Mouse (Mus musculus) forebrain, embryonic 13.5 days (tissue): ENCODE data around the gene Dgke. TPM values are rescaled to one million over a fixed set of nuclear protein-coding genes. Genes with fewer than 3 reads are reported as not detected.
"Not testable (repeated sequence)": the region's sequence is repeated elsewhere in the genome, so short reads cannot be mapped to it uniquely, and the experiment has no call there.

Source experiments
- ATAC-seq: fragments of 200-750 bp; cut with Nextera tagmentation; 2 replicates; pipeline ENCODE4 v1.8.0; 2017
- H3K27ac ChIP-seq: fragments of 300-500 bp; sonication (generic); 2 replicates; pipeline ENCODE4 v1.5.1; 2015; ENCODE audit warnings: inconsistent platforms, mild to moderate bottlenecking, moderate library complexity
- H3K27me3 ChIP-seq: fragments of 300-500 bp; sonication (generic); 2 replicates; pipeline ENCODE4 v1.6.1; 2015; ENCODE audit warnings: mild to moderate bottlenecking, inconsistent platforms
- H3K36me3 ChIP-seq: fragments of 300-500 bp; sonication (generic); 2 replicates; pipeline ENCODE4 v1.6.1; 2015; ENCODE audit warnings: mild to moderate bottlenecking, inconsistent platforms; ENCODE audit not compliant: poor library complexity, severe bottlenecking
- H3K4me1 ChIP-seq: fragments of 300-500 bp; sonication (generic); 2 replicates; pipeline ENCODE4 v1.6.1; 2015; ENCODE audit warnings: inconsistent platforms
- H3K4me2 ChIP-seq: fragments of 300-500 bp; sonication (generic); 2 replicates; pipeline ENCODE4 v1.6.1; 2015; ENCODE audit warnings: inconsistent platforms, mild to moderate bottlenecking, moderate library complexity
- H3K4me3 ChIP-seq: fragments of 300-500 bp; sonication (generic); 2 replicates; pipeline ENCODE4 v1.5.1; 2015; ENCODE audit warnings: mild to moderate bottlenecking, inconsistent platforms
- H3K9ac ChIP-seq: fragments of 300-500 bp; sonication (generic); 2 replicates; pipeline ENCODE4 v1.6.1; 2015; ENCODE audit warnings: mild to moderate bottlenecking, inconsistent platforms
- H3K9me3 ChIP-seq: fragments of 300-500 bp; sonication (generic); replicated peaks from 2 replicates; pipeline ENCODE4 v1.6.1; 2016; ENCODE audit warnings: inconsistent platforms
- WGBS: fragments of 180-500 bp; shearing (Covaris S2); methylation state at CpG from one replicate; pipeline ENCODE4 v1.1.7; 2015; 5-methylcytosine and 5-hydroxymethylcytosine counted together
- polyA plus RNA-seq: library from polyadenylated mRNA; unstranded; fragments of >200 nt; fragmentation: Nextera tagmentation; extraction: Ambion mirVana; gene quantifications from 2 replicates; pipeline ENCODE4 v1.2.1, GENCODE M21; 2015

Gene Dgke
- 8.7 and 9.9 TPM in 2 replicates for polyA plus RNA-seq

DNA sequence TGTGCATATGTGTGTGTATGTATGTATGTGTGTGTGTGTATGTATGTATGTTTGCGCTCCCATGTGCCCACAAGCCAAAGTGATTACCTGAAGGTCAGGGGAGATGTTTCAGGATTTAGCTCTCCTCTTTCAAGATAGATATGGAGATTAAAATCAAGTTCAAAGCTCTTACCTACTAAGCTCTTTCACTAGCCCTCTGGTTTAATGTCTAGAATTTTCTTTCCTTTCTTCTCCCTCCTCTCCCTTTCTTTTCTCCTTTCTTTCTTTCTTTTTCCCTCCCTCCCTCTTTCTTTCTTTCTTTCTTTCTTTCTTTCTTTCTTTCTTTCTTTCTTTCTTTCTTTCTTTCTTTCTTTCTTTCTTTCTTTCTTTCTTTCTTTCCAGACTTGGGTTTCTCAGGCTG is at the start of gene Dgke:
TSS of gene Dgke (minus strand) at position 101 of the 400 bp plus-strand sequence.
- no peak within 1 kb of the TSS for H3K9ac ChIP-seq
- no peaks in the 10 kb centered on the region for H3K9me3 ChIP-seq
- no peak within 1 kb of the TSS for H3K27ac ChIP-seq
- H3K4me1 ChIP-seq = no peaks in the 10 kb centered on the region
- 92% methylated on average over 1 of the region's 1 CpGs for WGBS
- no peak for ATAC-seq
- H3K27me3 ChIP-seq = no peaks in the 10 kb centered on the region
- H3K4me2 ChIP-seq = no peak within 1 kb of the TSS
- H3K36me3 ChIP-seq = no peaks in the 10 kb centered on the region
- no peak within 1 kb of the TSS for H3K4me3 ChIP-seq

GRCm38 (mm10) chr11:89107180-89107807 is 40.6 kb upstream of the Dgke start:
- H3K4me2 ChIP-seq = no peak overlapping the region
- no peaks in the 10 kb centered on the region for H3K36me3 ChIP-seq
- ATAC-seq = no peak
- no peak overlapping the region for H3K27ac ChIP-seq
- H3K9ac ChIP-seq = no peak overlapping the region
- H3K4me3 ChIP-seq = no peak overlapping the region
- H3K4me1 ChIP-seq = no peaks in the 10 kb centered on the region
- 36% methylated on average over 12 of the region's 12 CpGs for WGBS
- no peaks in the 10 kb centered on the region for H3K27me3 ChIP-seq
- no peaks in the 10 kb centered on the region for H3K9me3 ChIP-seq

DNA sequence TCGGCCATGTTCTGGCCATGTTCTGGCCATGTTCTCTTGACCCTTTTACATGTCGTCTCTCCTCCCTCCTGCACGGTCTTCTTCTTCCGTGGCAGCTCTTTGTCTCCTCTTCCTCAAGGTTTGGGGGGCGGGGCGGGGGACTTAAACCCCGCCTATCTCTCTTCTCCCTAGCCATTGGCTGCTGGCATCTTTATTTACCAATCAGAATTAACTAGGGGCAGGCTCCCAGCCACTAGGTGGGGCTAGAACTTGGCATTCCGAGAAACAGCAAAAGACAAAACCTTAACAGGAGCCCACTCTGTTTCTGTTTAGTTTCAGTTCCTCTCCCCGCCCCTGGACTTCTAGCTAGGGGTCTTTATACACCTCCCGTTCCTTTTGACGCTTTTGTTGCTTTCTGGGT is 39.2 kb upstream of the Dgke start:
- Histone ChIP-seq H3K4me3 (no peak overlapping the region), H3K9me3 (no peaks in the 10 kb centered on the region), H3K4me2 (no peak overlapping the region), H3K36me3 (no peaks in the 10 kb centered on the region), H3K27me3 (no peaks in the 10 kb centered on the region), H3K27ac (no peak overlapping the region), H3K9ac (no peak overlapping the region), H3K4me1 (peaks cover 3% of the 10 kb centered on the region)
- WGBS = 86% methylated on average over 11 of the region's 11 CpGs
- no peak for ATAC-seq

DNA sequence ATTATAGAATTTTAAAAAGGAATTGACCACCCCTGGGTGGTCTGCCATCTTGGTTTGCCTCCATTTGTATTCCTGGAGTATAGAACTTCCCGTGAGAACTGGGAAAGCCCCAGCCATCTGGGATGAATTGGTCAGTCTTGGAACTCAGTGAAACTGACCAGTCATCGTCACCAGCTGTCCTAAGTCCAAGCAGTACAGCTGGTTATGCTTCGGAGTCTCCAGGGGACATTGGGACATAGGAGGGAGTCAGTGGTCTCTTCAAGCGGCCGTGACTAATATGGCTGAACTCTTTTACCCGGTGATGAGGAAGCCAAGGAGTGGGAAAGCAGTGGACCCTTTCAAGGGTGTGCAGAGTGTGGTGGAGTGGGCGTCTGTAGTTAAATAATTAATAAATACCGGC is 38.6 kb upstream of the Dgke start:
- H3K4me1 ChIP-seq = peaks cover 6% of the 10 kb centered on the region
- H3K4me3 ChIP-seq = no peak overlapping the region
- no peaks in the 10 kb centered on the region for H3K27me3 ChIP-seq
- H3K9me3 ChIP-seq = no peaks in the 10 kb centered on the region
- H3K27ac ChIP-seq = no peak overlapping the region
- 95% methylated on average over 8 of the region's 8 CpGs for WGBS
- ATAC-seq = no peak
- no peaks in the 10 kb centered on the region for H3K36me3 ChIP-seq
- H3K4me2 ChIP-seq = no peak overlapping the region
- H3K9ac ChIP-seq = no peak overlapping the region

DNA sequence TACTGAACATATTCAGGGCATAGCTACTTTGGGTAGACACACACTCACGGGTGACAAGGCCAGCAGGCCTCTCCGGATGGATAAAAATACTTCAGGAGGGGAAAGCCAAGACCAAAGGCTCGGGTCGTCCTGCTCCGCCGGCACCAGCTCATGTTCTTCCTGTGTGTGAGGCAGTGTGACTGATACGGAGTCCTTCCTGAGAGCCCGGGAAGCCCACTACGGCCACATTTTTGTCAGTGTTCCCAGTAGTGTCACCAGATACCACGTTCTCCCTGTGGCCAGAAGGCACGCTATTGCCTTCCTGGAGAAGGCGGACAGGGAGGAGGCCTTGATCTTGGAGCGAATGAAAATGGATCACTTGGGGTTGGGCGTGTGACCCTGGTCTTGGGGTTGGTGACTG is 36.5 kb upstream of the Dgke start:
- ATAC-seq = no peak
- Histone ChIP-seq H3K27ac (no peak overlapping the region), H3K27me3 (no peaks in the 10 kb centered on the region), H3K4me2 (no peak overlapping the region), H3K9ac (no peak overlapping the region), H3K4me3 (no peak overlapping the region), H3K9me3 (no peaks in the 10 kb centered on the region), H3K4me1 (peaks cover 6% of the 10 kb centered on the region), H3K36me3 (no peaks in the 10 kb centered on the region)
- 88% methylated on average over 14 of the region's 14 CpGs for WGBS

DNA sequence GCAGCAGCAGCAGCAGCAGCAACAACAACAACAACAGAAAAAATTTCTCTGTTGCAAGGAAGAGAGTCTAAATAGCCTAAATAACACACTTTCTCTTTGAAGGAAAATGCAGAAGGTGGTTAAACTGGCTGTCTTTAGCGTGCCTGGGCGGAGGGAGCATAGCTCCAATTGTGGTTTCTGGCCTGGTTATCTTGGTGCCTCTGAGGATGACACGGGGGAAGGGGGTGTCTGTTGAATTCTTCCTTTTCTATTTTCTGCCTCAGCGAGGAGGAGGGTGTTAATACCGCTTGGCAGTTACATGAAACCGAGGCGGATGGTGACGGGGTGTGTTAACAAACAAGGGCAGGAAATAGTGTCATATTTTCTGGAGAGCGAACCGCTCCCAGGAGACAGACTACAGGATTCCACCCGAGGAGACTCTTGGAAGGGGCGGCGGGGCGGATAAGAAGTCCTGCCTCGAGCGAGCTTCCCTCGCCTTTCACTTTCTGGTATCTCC is 34.2 kb upstream of the Dgke start:
- H3K36me3 ChIP-seq = no peaks in the 10 kb centered on the region
- peak overlapping the region; percentile 38 for H3K9ac ChIP-seq
- H3K9me3 ChIP-seq = no peaks in the 10 kb centered on the region
- 0 out of 2 replicates have a peak, but pooled peaks have one; percentile 21 for ATAC-seq
- H3K4me1 ChIP-seq = peaks cover 6% of the 10 kb centered on the region
- peak overlapping the region; percentile 21; the same call in 1 of the 2 replicates for H3K4me3 ChIP-seq
- peak overlapping the region; percentile 54 for H3K4me2 ChIP-seq
- H3K27ac ChIP-seq = no peak overlapping the region; the same call in 1 of the 2 replicates
- WGBS = 36% methylated on average over 17 of the region's 17 CpGs
- no peaks in the 10 kb centered on the region for H3K27me3 ChIP-seq

DNA sequence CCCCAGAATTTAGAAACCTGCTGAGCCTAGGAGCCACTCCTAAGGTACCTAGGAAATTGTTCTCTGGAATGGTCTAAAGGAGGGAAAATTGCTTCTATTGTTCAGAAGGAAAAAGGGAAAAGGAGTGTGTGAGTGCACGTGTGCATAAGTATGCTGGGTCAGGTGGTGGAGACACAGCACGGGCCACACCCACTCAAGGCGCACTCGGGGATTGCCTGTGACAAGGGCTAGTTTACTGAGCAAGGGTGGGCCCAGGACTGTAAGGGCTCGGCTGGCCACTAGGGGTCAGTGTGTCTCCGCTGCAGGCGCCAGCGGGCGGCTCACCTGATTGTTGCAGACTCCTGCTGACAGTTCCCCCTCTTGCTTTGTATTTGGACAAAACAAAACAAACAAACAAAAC is 33.8 kb upstream of the Dgke start:
- H3K4me3 ChIP-seq = peak overlapping the region; percentile 21; the same call in 1 of the 2 replicates
- H3K4me2 ChIP-seq = peak overlapping the region; percentile 54
- H3K36me3 ChIP-seq = no peaks in the 10 kb centered on the region
- H3K9ac ChIP-seq = peak overlapping the region; percentile 38; the same call in 1 of the 2 replicates
- WGBS = under 1% methylated on average over 9 of the region's 9 CpGs
- peak; percentile 86 for ATAC-seq
- no peaks in the 10 kb centered on the region for H3K27me3 ChIP-seq
- no peak overlapping the region for H3K27ac ChIP-seq
- no peaks in the 10 kb centered on the region for H3K9me3 ChIP-seq
- H3K4me1 ChIP-seq = peaks cover 6% of the 10 kb centered on the region

DNA sequence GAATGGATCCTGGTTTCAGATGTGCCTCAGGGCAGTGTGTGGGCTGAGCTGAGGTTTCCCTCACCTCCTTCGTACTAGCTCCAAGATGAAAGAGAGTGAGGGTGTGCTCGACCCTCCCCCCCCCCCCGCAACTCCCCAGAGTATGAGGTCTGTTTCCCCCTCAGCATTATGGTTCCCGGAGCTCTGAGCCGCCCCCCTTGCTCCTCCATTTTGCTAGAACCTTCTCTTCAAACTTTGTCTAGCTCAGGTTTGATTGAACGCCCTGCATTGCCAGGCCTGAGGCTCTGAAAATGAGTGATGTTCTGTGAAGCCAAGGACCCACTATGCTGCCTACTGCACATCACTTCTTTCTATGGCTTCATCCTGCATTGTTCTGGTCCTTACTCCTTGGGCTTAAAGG is 32.3 kb upstream of the Dgke start:
- Histone ChIP-seq H3K4me2 (no peak overlapping the region), H3K27me3 (no peaks in the 10 kb centered on the region), H3K36me3 (no peaks in the 10 kb centered on the region), H3K27ac (no peak overlapping the region), H3K9ac (no peak overlapping the region), H3K4me1 (peaks cover 6% of the 10 kb centered on the region), H3K9me3 (no peaks in the 10 kb centered on the region), H3K4me3 (no peak overlapping the region)
- WGBS = 79% methylated on average over 6 of the region's 6 CpGs
- no peak for ATAC-seq

GRCm38 (mm10) chr11:89098083-89098835 is 31.6 kb upstream of the Dgke start:
- Histone ChIP-seq H3K27me3 (no peaks in the 10 kb centered on the region), H3K9me3 (no peaks in the 10 kb centered on the region), H3K4me1 (peaks cover 6% of the 10 kb centered on the region), H3K9ac (no peak overlapping the region), H3K4me2 (no peak overlapping the region), H3K4me3 (no peak overlapping the region), H3K36me3 (no peaks in the 10 kb centered on the region), H3K27ac (no peak overlapping the region)
- ATAC-seq = no peak
- 87% methylated on average over 17 of the region's 17 CpGs for WGBS

DNA sequence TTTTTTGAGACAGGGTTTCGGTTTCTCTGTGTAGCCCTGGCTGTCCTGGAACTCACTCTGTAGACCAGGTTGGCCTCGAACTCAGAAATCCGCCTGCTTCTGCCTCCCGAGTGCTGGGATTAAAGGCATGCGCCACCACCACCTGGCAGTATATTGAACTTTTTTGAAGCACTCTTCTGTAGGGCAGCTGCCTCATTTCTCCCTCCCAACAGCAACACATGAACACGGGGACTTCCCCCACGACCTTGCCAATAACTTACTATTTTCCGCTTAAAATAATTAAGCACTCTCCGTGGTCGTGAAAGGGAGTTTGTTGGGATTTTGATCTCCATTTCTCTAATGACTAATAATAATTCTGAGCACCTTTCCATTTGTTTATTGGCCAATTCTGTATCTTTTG is 30.6 kb upstream of the Dgke start:
- not testable (repeated sequence) for ATAC-seq, H3K9me3 ChIP-seq, H3K9ac ChIP-seq, H3K4me2 ChIP-seq, H3K4me3 ChIP-seq, H3K27ac ChIP-seq, H3K27me3 ChIP-seq, H3K4me1 ChIP-seq, H3K36me3 ChIP-seq
- 90% methylated on average over 10 of the region's 10 CpGs for WGBS

DNA sequence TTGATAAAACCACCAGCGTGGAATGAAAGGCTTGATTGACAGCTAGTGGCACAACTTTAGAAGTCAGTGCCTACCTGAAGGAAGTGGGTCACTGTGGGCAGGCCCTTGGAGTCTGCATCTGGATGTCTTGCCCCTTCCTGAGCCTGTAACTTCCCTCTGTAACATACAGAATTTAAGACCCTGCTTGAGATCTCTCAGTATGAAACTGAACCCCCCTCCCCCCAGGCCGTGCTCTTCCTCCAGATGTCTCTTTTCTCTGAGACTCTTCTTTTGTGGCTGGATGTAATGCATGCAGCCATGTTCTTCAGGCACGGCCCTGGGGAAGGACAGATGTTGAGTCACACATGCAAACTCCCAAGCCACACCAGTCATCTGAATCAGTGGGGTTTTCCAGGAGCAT is 28.7 kb upstream of the Dgke start:
- no peak overlapping the region for H3K4me2 ChIP-seq
- no peak overlapping the region for H3K27ac ChIP-seq
- H3K9me3 ChIP-seq = no peaks in the 10 kb centered on the region
- H3K9ac ChIP-seq = no peak overlapping the region
- ATAC-seq = no peak
- H3K4me1 ChIP-seq = no peaks in the 10 kb centered on the region
- no peaks in the 10 kb centered on the region for H3K27me3 ChIP-seq
- H3K4me3 ChIP-seq = no peak overlapping the region
- WGBS = 68% methylated on average over 3 of the region's 3 CpGs
- no peaks in the 10 kb centered on the region for H3K36me3 ChIP-seq

GRCm38 (mm10) chr11:89092714-89093113 is 26.1 kb upstream of the Dgke start:
- no peak overlapping the region for H3K9ac ChIP-seq
- WGBS = 79% methylated on average over 9 of the region's 9 CpGs
- H3K4me1 ChIP-seq = no peaks in the 10 kb centered on the region
- H3K9me3 ChIP-seq = no peaks in the 10 kb centered on the region
- no peaks in the 10 kb centered on the region for H3K36me3 ChIP-seq
- H3K27me3 ChIP-seq = no peaks in the 10 kb centered on the region
- no peak overlapping the region for H3K27ac ChIP-seq
- no peak overlapping the region for H3K4me3 ChIP-seq
- ATAC-seq = no peak
- no peak overlapping the region for H3K4me2 ChIP-seq
